In the genomic region with DNA sequence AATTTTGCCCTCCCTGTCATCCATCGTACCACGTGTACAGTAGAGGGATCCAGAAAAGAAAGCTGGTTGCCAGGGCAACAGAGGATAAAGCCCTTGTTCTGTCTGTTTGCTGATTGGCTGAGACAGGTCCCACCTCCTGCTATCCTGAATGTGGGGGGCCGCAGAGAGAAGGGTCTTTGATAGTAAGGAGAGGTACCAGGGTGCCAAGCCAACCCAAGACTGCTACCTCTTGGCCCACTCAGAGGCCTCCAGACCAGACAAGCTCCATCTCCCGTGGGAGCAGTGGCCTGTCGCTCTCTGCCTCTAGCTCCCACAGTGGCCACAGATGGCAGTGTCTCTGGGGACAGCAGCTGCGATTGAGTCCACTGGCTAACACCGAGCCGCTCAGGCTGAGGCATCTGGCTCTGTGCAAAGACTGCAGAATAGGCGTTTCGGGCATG, we compare ENCODE assay signal across 8 mouse cellular contexts. TPM values are rescaled to one million over a fixed set of nuclear protein-coding genes. Genes with fewer than 3 reads are reported as not detected.
A peak's percentile ranks its signal among the peaks of the same experiment; 100 is the strongest.
DNase-seq lines count a peak whose midpoint lies in the region; ATAC-seq lines count a peak whose summit lies in the region.

No protein-coding gene starts in this region.

- peaks cover 34% of the 10 kb centered on the region for H3K27me3 ChIP-seq in heart, embryonic 13.5 days (replicated peaks)
- H3K27me3 ChIP-seq in forebrain, embryonic 10.5 days (ENCODE audit: poor library complexity, severe bottlenecking) = peaks cover 24% of the 10 kb centered on the region

- ATAC-seq in heart, embryonic 13.5 days (ENCODE audit: extremely low read depth, insufficient number of reproducible peaks, low FRiP score, low TSS enrichment) = no peak
- no peak for ATAC-seq in erythroid progenitor cell, adult 5-6 weeks (replicated peaks; ENCODE audit: low FRiP score, poor library complexity, severe bottlenecking)
- ATAC-seq in activated CD4-positive, CD25-positive, alpha-beta regulatory T cell, adult 4 months = no peak

- peaks cover 9% of the 10 kb centered on the region for H3K4me1 ChIP-seq in heart, embryonic 13.5 days
- peaks cover 25% of the 10 kb centered on the region for H3K4me1 ChIP-seq in forebrain, embryonic 10.5 days

- no peak overlapping the region for H3K27ac ChIP-seq in heart, embryonic 13.5 days (replicated peaks)
- peak overlapping the region; percentile 73 for H3K27ac ChIP-seq in forebrain, embryonic 10.5 days

- H3K4me3 ChIP-seq in heart, embryonic 13.5 days = no peak overlapping the region
- peak overlapping the region; percentile 44 for H3K4me3 ChIP-seq in forebrain, embryonic 10.5 days

- no peak for DNase-seq in heart, adult 18-20 months
- peak; percentile 55 for DNase-seq in forebrain, embryonic 10.5 days (ENCODE audit: extremely low spot score, low spot score)
- peak; percentile 93 for DNase-seq in layer of hippocampus, adult 9-11 months
- DNase-seq in neural tube, embryonic 10.5 days (ENCODE audit: extremely low spot score, low spot score) = peak; percentile 42
- DNase-seq in T-cell, adult 2 months (ENCODE audit: low spot score) = no peak

- H3K36me3 ChIP-seq in heart, embryonic 13.5 days = no peaks in the 10 kb centered on the region
- H3K36me3 ChIP-seq in forebrain, embryonic 10.5 days (replicated peaks) = no peaks in the 10 kb centered on the region

- no peaks in the 10 kb centered on the region for H3K9me3 ChIP-seq in heart, embryonic 13.5 days
- no peaks in the 10 kb centered on the region for H3K9me3 ChIP-seq in forebrain, embryonic 10.5 days

- peak overlapping the region; percentile 27 for H3K4me2 ChIP-seq in heart, embryonic 13.5 days

- 0 out of 2 replicates have a peak overlapping the region, but pooled peaks have one; percentile 30 for H3K9ac ChIP-seq in heart, embryonic 13.5 days

- WGBS in heart, embryonic 13.5 days = 25% methylated on average over 10 of the region's 10 CpGs
- WGBS in forebrain, embryonic 10.5 days = 26% methylated on average over 10 of the region's 10 CpGs

RNA-seq across cellular contexts. Expression of gene 1500009C09Rik, which starts 3.8 kb away (rescaled TPM):
- 0.09 TPM in 1 of 2 replicates, not detected in the other for polyA plus RNA-seq in heart, embryonic 13.5 days (2015; fragmentation: Nextera tagmentation; extraction: Ambion mirVana)
- total RNA-seq in heart, adult 18-20 months (2021) = not detected
- polyA plus RNA-seq in forebrain, embryonic 10.5 days (2016; fragmentation: Nextera tagmentation; extraction: Ambion mirVana) = 0.26 TPM in 1 of 2 replicates, not detected in the other
- not detected in 2 replicates for total RNA-seq in erythroid progenitor cell, adult 5-6 weeks (2015; ENCODE audit: low replicate concordance)
- total RNA-seq in erythroid progenitor cell, adult 5-6 weeks (2017; ENCODE audit: low replicate concordance) = not detected in 2 replicates
- not detected for polyA plus RNA-seq in activated CD4-positive, CD25-positive, alpha-beta regulatory T cell, adult 4 months (2017; shearing (Covaris generic))

RNA-seq across cellular contexts. Expression of gene Cenpm, which starts 11.4 kb away (rescaled TPM):
- 61.5 and 71.1 TPM in 2 replicates for polyA plus RNA-seq in heart, embryonic 13.5 days (2015; fragmentation: Nextera tagmentation; extraction: Ambion mirVana)
- total RNA-seq in heart, adult 18-20 months (2021) = under 1 TPM; 0.42 to 0.46 TPM
- polyA plus RNA-seq in forebrain, embryonic 10.5 days (2016; fragmentation: Nextera tagmentation; extraction: Ambion mirVana) = 95.1 and 97.3 TPM in 2 replicates
- total RNA-seq in erythroid progenitor cell, adult 5-6 weeks (2015; ENCODE audit: low replicate concordance) = 50.7 and 56.2 TPM in 2 replicates
- total RNA-seq in erythroid progenitor cell, adult 5-6 weeks (2017; ENCODE audit: low replicate concordance) = 11.6 and 36.7 TPM in 2 replicates
- polyA plus RNA-seq in activated CD4-positive, CD25-positive, alpha-beta regulatory T cell, adult 4 months (2017; shearing (Covaris generic)) = 10 to 100 TPM; 21.6 to 34.7 TPM

RNA-seq across cellular contexts. Expression of gene Sept3, which starts 18.7 kb away (rescaled TPM):
- 4.5 and 6.0 TPM in 2 replicates for polyA plus RNA-seq in heart, embryonic 13.5 days (2015; fragmentation: Nextera tagmentation; extraction: Ambion mirVana)
- total RNA-seq in heart, adult 18-20 months (2021) = 1 to 10 TPM in 1 of 2 experiments, under 1 TPM in 1; 0.62 to 1.1 TPM
- 62.1 and 62.5 TPM in 2 replicates for polyA plus RNA-seq in forebrain, embryonic 10.5 days (2016; fragmentation: Nextera tagmentation; extraction: Ambion mirVana)
- total RNA-seq in erythroid progenitor cell, adult 5-6 weeks (2015; ENCODE audit: low replicate concordance) = not detected in 2 replicates
- total RNA-seq in erythroid progenitor cell, adult 5-6 weeks (2017; ENCODE audit: low replicate concordance) = not detected in 2 replicates
- polyA plus RNA-seq in activated CD4-positive, CD25-positive, alpha-beta regulatory T cell, adult 4 months (2017; shearing (Covaris generic)) = not detected

RNA-seq across cellular contexts. Expression of gene Tnfrsf13c, which starts 31.8 kb away (rescaled TPM):
- polyA plus RNA-seq in heart, embryonic 13.5 days (2015; fragmentation: Nextera tagmentation; extraction: Ambion mirVana) = 0.15 TPM in 1 of 2 replicates, not detected in the other
- 1 to 10 TPM in 1 of 2 experiments, under 1 TPM in 1; 0.35 to 2.2 TPM for total RNA-seq in heart, adult 18-20 months (2021)
- 0.18 TPM in 1 of 2 replicates, not detected in the other for polyA plus RNA-seq in forebrain, embryonic 10.5 days (2016; fragmentation: Nextera tagmentation; extraction: Ambion mirVana)
- 13.4 and 15.5 TPM in 2 replicates for total RNA-seq in erythroid progenitor cell, adult 5-6 weeks (2015; ENCODE audit: low replicate concordance)
- total RNA-seq in erythroid progenitor cell, adult 5-6 weeks (2017; ENCODE audit: low replicate concordance) = 6.7 and 11.9 TPM in 2 replicates
- 10 to 100 TPM in 1 of 2 experiments, 1 to 10 TPM in 1; 2.5 to 10.9 TPM for polyA plus RNA-seq in activated CD4-positive, CD25-positive, alpha-beta regulatory T cell, adult 4 months (2017; shearing (Covaris generic))

RNA-seq across cellular contexts. Expression of gene Wbp2nl, which starts 42.8 kb away (rescaled TPM):
- polyA plus RNA-seq in heart, embryonic 13.5 days (2015; fragmentation: Nextera tagmentation; extraction: Ambion mirVana) = 0.37 and 0.49 TPM in 2 replicates
- total RNA-seq in heart, adult 18-20 months (2021) = not detected
- 0.10 and 0.11 TPM in 2 replicates for polyA plus RNA-seq in forebrain, embryonic 10.5 days (2016; fragmentation: Nextera tagmentation; extraction: Ambion mirVana)
- total RNA-seq in erythroid progenitor cell, adult 5-6 weeks (2015; ENCODE audit: low replicate concordance) = not detected in 2 replicates
- not detected in 2 replicates for total RNA-seq in erythroid progenitor cell, adult 5-6 weeks (2017; ENCODE audit: low replicate concordance)
- not detected for polyA plus RNA-seq in activated CD4-positive, CD25-positive, alpha-beta regulatory T cell, adult 4 months (2017; shearing (Covaris generic))

Comparison
In these comparisons a context has a peak if more than half of its experiments do, and no peak if none do; other contexts are left out.
1. DNase-seq: peak in forebrain, embryonic 10.5 days (single experiment), layer of hippocampus, adult 9-11 months (single experiment) and neural tube, embryonic 10.5 days (single experiment); none in heart, adult 18-20 months (0 of 2) and T-cell, adult 2 months (single experiment).